Mouse (Mus musculus) embryonic facial prominence, embryonic 15.5 days (tissue): ENCODE results near the gene Hist2h3b. TPM values are rescaled to one million over a fixed set of nuclear protein-coding genes. Genes with fewer than 3 reads are reported as not detected.

Source experiments
- ATAC-seq: fragments of 200-750 bp; cut with Nextera tagmentation; 2 replicates; pipeline ENCODE4 v1.8.0; 2017; ENCODE audit warnings: low read depth, moderate TSS enrichment; ENCODE audit not compliant: insufficient number of reproducible peaks, low FRiP score, low TSS enrichment
- H3K27ac ChIP-seq: fragments of 300-500 bp; sonication (generic); replicated peaks from 2 replicates; pipeline ENCODE4 v1.5.1; 2015; ENCODE audit warnings: mild to moderate bottlenecking, inconsistent platforms
- H3K27me3 ChIP-seq: fragments of 300-500 bp; sonication (generic); 2 replicates; pipeline ENCODE4 v1.6.1; 2015; ENCODE audit warnings: inconsistent platforms
- H3K36me3 ChIP-seq: fragments of 300-500 bp; sonication (generic); 2 replicates; pipeline ENCODE4 v1.6.1; 2015; ENCODE audit warnings: mild to moderate bottlenecking, inconsistent platforms
- H3K4me1 ChIP-seq: fragments of 300-500 bp; sonication (generic); 2 replicates; pipeline ENCODE4 v1.6.1; 2015; ENCODE audit warnings: inconsistent platforms
- H3K4me2 ChIP-seq: fragments of 300-500 bp; sonication (generic); replicated peaks from 2 replicates; pipeline ENCODE4 v1.6.1; 2015; ENCODE audit warnings: mild to moderate bottlenecking, inconsistent platforms
- H3K4me3 ChIP-seq: fragments of 300-500 bp; sonication (generic); replicated peaks from 2 replicates; pipeline ENCODE4 v1.5.1; 2015; ENCODE audit warnings: mild to moderate bottlenecking, inconsistent platforms
- H3K9ac ChIP-seq: fragments of 300-500 bp; sonication (generic); 2 replicates; pipeline ENCODE4 v1.6.1; 2015; ENCODE audit warnings: inconsistent platforms
- H3K9me3 ChIP-seq: fragments of 300-500 bp; sonication (generic); replicated peaks from 2 replicates; pipeline ENCODE4 v1.6.1; 2016; ENCODE audit warnings: inconsistent platforms
- WGBS: fragments of 180-500 bp; shearing (Covaris S2); methylation state at CpG from one replicate; pipeline ENCODE4 v1.1.7; 2015; 5-methylcytosine and 5-hydroxymethylcytosine counted together
- polyA plus RNA-seq: library from polyadenylated mRNA; unstranded; fragments of >200 nt; fragmentation: Nextera tagmentation; extraction: Ambion mirVana; gene quantifications from 2 replicates; pipeline ENCODE4 v1.2.1, GENCODE M21; 2015

Hist2h3b gene
- polyA plus RNA-seq, 1 experiment from 2014 or later, result 36.0 TPM

DNA sequence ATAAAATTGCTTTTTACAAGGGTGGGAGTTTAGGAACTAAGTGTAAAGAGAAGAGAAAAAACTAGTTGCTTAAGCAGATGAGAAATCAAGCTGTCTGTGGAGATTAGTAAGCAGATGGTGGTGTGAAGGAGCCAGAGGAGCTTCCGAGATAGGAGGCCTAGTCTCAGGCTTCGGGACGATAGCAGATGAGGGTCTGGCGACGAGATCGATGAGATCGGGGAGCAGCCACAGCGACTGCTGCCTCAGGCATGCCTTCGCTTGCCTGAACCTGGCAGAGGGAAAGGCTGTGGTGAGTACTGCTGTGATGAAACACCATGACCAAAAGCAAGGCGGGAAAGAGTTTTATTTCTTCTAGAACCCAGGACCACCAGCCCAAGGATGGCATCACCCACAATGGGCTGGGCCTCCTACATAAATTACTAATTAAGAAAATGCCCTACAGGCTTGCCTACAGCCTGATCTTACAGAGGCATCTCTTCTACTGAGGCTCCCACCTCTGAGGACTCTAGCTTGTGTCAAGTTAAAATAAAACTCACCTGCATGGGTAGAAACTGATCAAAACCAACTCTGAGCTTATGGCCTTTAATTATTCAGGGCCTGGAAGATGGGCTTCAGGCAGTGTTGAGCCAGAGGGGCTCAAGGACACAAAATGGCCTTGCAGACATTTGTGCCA, 13.6 kb upstream of the Hist2h3b start:
- Histone ChIP-seq H3K4me1 (0 out of 2 replicates have a peak, but pooled peaks cover 5% of the 10 kb centered on the region), H3K36me3 (no peaks in the 10 kb centered on the region), H3K9me3 (no peaks in the 10 kb centered on the region), H3K9ac (no peak overlapping the region), H3K4me3 (no peak overlapping the region), H3K27me3 (no peaks in the 10 kb centered on the region), H3K27ac (no peak overlapping the region), H3K4me2 (no peak overlapping the region)
- ATAC-seq, result no peak
- WGBS, result 37% methylated on average over 10 of the region's 10 CpGs

DNA sequence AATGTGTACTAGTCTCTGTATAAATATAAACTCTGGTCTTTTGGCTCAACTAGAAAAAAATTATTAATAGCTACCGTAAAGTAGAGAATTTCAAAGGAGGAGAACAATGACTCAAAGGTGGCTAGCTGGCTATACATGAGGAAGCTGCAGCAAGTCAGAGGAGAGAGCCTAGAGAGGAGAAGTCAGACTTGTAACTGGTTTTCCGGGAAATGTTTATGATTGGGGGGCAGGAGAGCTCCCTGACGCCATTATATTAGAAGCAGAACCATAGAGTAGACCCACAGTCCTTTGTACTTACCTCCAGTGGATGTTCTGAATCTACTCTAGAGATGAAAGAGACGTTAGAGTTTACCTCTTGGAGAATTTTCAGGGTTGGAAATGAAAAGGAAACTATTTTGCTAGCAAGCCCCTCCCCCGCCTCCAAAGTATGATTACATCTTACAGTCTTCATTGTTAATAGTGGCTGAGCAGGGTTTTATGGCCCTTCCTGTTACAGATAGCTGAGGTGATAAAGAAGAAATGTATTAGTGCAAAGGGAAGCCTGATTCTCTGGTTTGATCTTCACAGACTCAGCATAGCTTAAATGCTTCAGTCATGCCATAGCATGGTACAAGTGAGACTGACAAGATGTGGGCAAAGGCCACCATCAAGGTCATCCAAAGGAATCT, 12.4 kb upstream of the Hist2h3b start:
- Histone ChIP-seq H3K36me3 (no peaks in the 10 kb centered on the region), H3K4me2 (no peak overlapping the region)
- WGBS, result 68% methylated on average over 5 of the region's 5 CpGs

DNA sequence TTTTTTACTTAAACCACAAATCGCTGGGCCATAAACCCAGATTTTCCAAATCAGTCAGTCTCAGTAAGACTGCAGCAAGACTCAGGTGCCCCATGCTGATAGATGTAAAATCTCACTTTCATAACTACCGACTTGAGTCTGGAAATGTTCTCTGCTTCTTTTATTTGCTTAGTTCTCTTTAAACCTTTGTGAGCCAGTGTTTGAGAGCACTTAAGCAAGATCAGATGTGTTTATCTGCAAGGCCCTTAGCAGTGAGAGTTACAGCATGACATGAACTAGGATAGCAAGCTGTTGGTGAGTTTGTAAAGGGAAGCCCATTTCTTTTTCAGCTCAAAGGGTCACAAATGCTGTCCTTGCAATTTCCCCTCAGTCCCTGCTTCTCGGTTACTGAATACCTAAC, 11.3 kb upstream of the Hist2h3b start:
- H3K27ac ChIP-seq, result no peak overlapping the region
- H3K36me3 ChIP-seq, result no peaks in the 10 kb centered on the region
- ATAC-seq, result no peak
- H3K4me2 ChIP-seq, result no peak overlapping the region
- no peaks in the 10 kb centered on the region for H3K9me3 ChIP-seq
- no peak overlapping the region for H3K9ac ChIP-seq
- 63% methylated on average over 3 of the region's 3 CpGs for WGBS
- H3K4me1 ChIP-seq, result peaks cover 12% of the 10 kb centered on the region
- no peak overlapping the region for H3K4me3 ChIP-seq
- no peaks in the 10 kb centered on the region for H3K27me3 ChIP-seq

More for the DNA sequence above, 12.4 kb upstream of the Hist2h3b start:
- 0 out of 2 replicates have a peak, but pooled peaks cover 5% of the 10 kb centered on the region for H3K4me1 ChIP-seq
- H3K9ac ChIP-seq, result no peak overlapping the region
- H3K4me3 ChIP-seq, result no peak overlapping the region
- H3K27me3 ChIP-seq, result no peaks in the 10 kb centered on the region
- H3K9me3 ChIP-seq, result no peaks in the 10 kb centered on the region
- H3K27ac ChIP-seq, result no peak overlapping the region
- ATAC-seq, result no peak

DNA sequence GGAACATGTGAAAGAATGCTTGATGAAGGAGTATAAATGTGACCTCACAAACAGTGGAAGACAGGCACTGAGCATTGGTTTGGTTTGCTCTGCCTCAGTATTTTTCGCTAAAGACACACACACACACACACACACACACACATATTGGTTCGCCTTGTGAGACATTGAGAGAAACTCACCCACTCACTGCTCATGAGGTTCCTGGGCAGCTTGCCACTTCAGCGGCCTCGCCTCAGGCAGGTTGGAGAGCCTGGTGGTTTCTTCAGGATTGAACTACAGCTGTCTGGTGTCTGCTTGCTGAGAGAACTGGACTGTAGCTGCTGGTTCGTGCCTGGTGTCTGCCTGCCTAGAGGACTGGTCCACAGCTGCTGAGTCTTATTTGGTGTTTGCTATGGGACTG, 8.2 kb upstream of the Hist2h3b start:
- ATAC-seq, result no peak
- Histone ChIP-seq H3K4me3 (no peak overlapping the region), H3K9me3 (no peaks in the 10 kb centered on the region), H3K9ac (no peak overlapping the region), H3K36me3 (no peaks in the 10 kb centered on the region), H3K4me1 (peaks cover 21% of the 10 kb centered on the region), H3K27ac (no peak overlapping the region), H3K27me3 (no peaks in the 10 kb centered on the region), H3K4me2 (no peak overlapping the region)
- WGBS, result 94% methylated on average over 5 of the region's 5 CpGs

DNA sequence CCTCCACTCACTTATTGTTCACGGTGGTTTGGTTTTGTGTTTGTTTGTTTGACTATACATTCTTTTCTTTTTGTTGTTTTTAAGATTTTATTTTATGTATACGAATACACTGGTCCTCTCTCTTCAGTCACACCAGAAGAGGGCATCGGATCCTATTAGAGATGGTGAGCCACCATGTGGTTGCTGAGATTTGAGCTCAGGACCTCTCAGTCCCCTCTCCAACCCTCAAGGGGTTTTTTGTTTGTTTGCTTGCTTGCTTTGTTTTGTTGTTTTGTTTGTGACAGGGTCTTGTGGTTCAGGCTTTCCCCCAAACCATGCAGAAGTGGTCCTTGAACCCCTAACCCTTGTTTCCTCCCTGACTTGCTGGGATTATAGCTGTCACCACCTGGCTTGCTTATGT, 6.8 kb upstream of the Hist2h3b start:
- Histone ChIP-seq H3K9me3 (no peaks in the 10 kb centered on the region), H3K4me2 (peak overlapping the region; percentile 65), H3K4me1 (peaks cover 21% of the 10 kb centered on the region), H3K27ac (peak overlapping the region; percentile 99), H3K27me3 (no peaks in the 10 kb centered on the region), H3K36me3 (no peaks in the 10 kb centered on the region), H3K4me3 (peak overlapping the region; percentile 68), H3K9ac (peak overlapping the region; percentile 74)
- 47% methylated on average over 3 of the region's 3 CpGs for whole genome bisulfite sequencing
- ATAC-seq, result no peak

DNA sequence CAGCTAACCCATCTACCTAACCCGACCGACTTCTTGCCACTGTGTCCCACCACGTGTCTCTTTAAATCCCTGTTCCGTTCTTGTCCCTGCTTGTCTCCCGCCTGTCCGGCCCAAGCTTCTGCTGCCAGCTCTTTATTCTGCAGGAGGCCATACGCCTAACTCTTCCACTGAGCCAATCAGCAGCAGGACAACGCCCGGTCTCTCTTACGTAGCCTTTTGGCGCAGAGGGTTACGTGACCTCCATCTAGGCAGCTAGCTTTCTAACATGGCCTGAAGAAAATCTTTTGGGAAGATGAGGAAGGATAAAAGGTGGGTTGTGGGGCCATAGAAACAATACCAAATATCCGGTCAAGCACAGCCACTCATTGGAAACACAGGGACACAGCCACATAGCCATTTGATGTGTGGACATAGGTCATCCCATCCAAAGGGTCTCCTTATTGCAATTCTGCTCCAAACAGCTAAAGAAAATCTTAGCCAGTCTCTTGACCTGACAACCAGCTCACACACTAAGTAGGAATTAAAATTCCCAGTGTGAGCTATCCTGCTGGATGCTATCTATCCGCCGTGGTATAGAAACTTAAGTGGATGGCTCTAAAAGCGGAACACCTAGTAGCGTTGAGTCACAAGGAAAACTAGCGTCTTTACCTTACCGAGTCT, 6.1 kb upstream of the Hist2h3b start:
- H3K27ac ChIP-seq, result peak overlapping the region; percentile 99
- H3K9ac ChIP-seq, result peak overlapping the region; percentile 74
- peak; percentile 86 for ATAC-seq
- H3K36me3 ChIP-seq, result no peaks in the 10 kb centered on the region
- H3K4me1 ChIP-seq, result peaks cover 21% of the 10 kb centered on the region
- H3K27me3 ChIP-seq, result no peaks in the 10 kb centered on the region
- peak overlapping the region; percentile 68 for H3K4me3 ChIP-seq
- under 1% methylated on average over 19 of the region's 19 CpGs for WGBS
- H3K4me2 ChIP-seq, result peak overlapping the region; percentile 65
- H3K9me3 ChIP-seq, result no peaks in the 10 kb centered on the region

DNA sequence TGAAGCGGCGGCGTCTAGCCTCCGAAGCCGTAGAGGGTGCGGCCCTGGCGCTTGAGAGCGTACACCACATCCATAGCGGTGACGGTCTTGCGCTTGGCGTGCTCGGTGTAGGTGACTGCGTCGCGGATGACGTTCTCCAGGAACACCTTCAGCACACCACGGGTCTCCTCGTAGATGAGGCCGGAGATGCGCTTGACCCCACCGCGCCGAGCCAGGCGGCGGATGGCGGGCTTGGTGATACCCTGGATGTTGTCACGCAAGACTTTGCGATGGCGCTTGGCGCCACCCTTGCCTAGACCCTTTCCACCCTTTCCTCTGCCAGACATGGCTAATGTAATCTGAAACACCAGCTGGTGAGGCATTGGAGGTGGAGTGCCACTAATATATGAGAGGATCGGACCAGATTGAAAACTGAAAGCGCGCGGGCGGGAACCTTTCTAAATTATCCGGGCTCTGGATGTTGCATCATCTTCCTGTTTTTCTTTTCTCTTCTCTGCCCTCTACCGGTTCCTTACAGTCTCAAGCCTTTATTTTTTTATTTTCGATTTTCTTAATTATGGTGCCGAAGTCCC, 5.4 kb upstream of the Hist2h3b start, which contains the start of gene Hist2h4:
Gene Hist2h4, minus strand, starts transcription at position 333 of the 572 bp plus-strand sequence.
- H3K27me3 ChIP-seq, result no peaks in the 10 kb centered on the region
- H3K27ac ChIP-seq, result peak within 1 kb of the TSS; percentile 99
- H3K9ac ChIP-seq, result peak within 1 kb of the TSS; percentile 74
- WGBS, result under 1% methylated on average over 37 of the region's 40 CpGs
- H3K9me3 ChIP-seq, result no peaks in the 10 kb centered on the region
- H3K36me3 ChIP-seq, result no peaks in the 10 kb centered on the region
- H3K4me3 ChIP-seq, result peak within 1 kb of the TSS; percentile 68
- peak; percentile 89 for ATAC-seq
- H3K4me1 ChIP-seq, result peaks cover 27% of the 10 kb centered on the region
- H3K4me2 ChIP-seq, result peak within 1 kb of the TSS; percentile 65

DNA sequence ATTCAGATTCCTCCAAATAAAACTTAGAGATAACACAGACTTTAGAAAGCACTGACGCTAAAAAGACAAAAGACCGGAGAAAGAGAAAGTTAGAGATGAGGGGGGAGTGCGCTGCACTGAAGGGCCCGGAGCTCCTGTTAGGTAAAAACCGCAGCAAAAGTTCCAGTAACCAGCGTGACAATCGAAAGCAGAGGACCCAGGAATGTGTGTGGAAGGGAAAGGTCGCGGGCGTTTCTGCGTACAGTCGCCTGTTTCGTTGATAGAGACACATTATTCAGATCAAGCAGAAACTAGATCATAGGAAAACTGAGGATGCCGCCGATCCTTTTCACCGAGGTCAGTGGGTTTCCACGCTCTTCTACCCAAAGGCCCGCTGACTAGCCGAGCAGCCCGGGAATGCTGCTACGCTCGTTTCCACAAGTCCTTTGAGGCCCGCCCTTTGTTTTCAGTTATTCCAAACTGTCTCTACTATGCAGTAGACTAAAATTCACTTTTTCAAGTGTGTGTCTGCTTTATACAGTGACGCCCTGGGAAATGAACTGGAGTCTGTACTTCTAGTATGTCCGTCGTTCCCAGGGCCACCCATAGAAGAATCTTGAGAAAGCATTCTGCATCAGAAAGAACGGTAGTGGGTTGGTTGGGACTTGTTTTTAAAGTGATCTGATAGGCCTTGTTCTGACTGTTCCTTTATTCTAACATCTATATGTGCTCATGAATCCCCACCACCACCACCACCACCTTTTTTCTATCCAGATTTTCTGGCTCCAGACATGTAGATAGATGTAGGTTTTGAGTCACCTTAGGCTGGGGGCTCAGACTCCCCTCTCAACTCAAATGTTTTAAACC, 4.7 kb upstream of the Hist2h3b start:
- peak overlapping the region; percentile 68 for H3K4me3 ChIP-seq
- H3K36me3 ChIP-seq, result no peaks in the 10 kb centered on the region
- no peaks in the 10 kb centered on the region for H3K9me3 ChIP-seq
- peak overlapping the region; percentile 99 for H3K27ac ChIP-seq
- peak overlapping the region; percentile 65 for H3K4me2 ChIP-seq
- ATAC-seq, result peak; percentile 56; the same call in 1 of the 2 replicates
- H3K9ac ChIP-seq, result peak overlapping the region; percentile 50
- H3K27me3 ChIP-seq, result no peaks in the 10 kb centered on the region
- 3% methylated on average over 27 of the region's 27 CpGs for WGBS
- H3K4me1 ChIP-seq, result peaks cover 28% of the 10 kb centered on the region

DNA sequence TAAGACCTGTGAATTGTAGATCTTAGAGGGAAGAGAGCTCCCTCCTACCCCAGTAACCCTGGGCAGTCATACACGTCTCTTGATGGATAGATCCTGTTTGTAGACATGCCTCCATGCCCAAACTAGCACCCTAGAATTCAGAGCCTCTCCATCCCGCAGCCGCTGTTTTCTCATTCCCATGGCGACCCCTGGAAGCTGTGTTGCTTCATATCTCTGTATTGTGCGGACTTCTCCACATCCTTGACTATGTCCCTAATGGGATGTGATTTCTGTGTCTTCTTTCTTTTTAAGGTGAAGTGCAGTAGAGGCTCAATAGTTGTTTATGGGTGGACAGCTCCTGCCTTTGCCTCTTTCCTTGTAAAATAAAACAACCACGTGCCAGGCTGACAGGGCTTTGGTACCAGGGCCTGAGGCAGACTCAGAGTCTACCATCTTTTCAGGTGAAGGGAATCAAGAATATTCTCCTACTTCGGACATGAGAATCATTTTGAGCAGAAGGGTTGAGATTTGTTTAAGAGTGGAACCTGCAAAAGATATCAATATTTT, 4.0 kb upstream of the Hist2h3b start:
- peak overlapping the region; percentile 68 for H3K4me3 ChIP-seq
- H3K4me2 ChIP-seq, result peak overlapping the region; percentile 65
- H3K36me3 ChIP-seq, result no peaks in the 10 kb centered on the region
- ATAC-seq, result no peak
- 0 out of 2 replicates have a peak overlapping the region, but pooled peaks have one; percentile 50 for H3K9ac ChIP-seq
- WGBS, result 72% methylated on average over 7 of the region's 7 CpGs
- H3K4me1 ChIP-seq, result peaks cover 28% of the 10 kb centered on the region
- no peaks in the 10 kb centered on the region for H3K9me3 ChIP-seq
- H3K27me3 ChIP-seq, result no peaks in the 10 kb centered on the region
- H3K27ac ChIP-seq, result peak overlapping the region; percentile 99

DNA sequence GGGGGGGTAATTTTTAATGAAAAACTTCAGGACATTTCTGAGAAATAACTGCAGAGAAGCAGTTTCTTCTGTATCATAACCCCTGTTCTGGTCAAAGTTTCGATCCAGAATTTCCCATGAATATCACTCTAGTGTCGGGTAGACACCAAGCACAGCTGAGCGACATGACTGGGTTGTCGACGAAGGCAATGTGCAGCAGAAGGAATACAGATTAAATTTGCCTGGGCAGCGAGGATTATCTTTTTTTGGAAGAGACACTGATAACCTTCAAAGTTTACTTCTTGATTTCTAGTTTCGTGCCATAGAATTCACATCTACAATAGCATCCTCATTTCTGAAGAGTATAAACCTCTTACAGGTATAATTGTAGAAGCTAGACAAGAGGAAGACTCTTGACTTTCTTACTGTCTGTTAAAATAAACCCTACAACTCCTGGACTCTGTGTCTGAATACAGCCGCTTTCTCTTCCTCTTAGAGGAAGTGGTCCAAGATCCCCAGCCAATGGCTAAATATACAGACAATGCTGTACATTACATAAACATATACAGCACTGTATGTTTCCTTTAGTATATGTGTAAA, 2.2 kb upstream of the Hist2h3b start:
- WGBS, result 86% methylated on average over 8 of the region's 8 CpGs
- H3K27ac ChIP-seq, result no peak overlapping the region

More for the DNA sequence above, 2.2 kb upstream of the Hist2h3b start:
- Histone ChIP-seq H3K36me3 (no peaks in the 10 kb centered on the region), H3K27me3 (no peaks in the 10 kb centered on the region), H3K4me2 (no peak overlapping the region), H3K4me3 (no peak overlapping the region), H3K4me1 (peaks cover 31% of the 10 kb centered on the region), H3K9ac (no peak overlapping the region), H3K9me3 (no peaks in the 10 kb centered on the region)
- no peak for ATAC-seq
